Mouse (Mus musculus) kidney, postnatal 0 days (tissue): ENCODE measurements around the gene Prune2. TPM values are rescaled to one million over a fixed set of nuclear protein-coding genes. Genes with fewer than 3 reads are reported as not detected.

Experiments
- ATAC-seq: fragments of 200-750 bp; cut with Nextera tagmentation; replicated peaks from 2 replicates; pipeline ENCODE4 v1.8.0; 2017; ENCODE audit warnings: low read depth, moderate number of reproducible peaks, moderate TSS enrichment, moderate library complexity; ENCODE audit not compliant: low FRiP score
- DNase-seq: peaks from one replicate; pipeline ENCODE4 v3.0.0-alpha.2; 2016; ENCODE audit warnings: low spot score
- H3K27ac ChIP-seq: fragments of 300-500 bp; sonication (generic); 2 replicates; pipeline ENCODE4 v1.5.1; 2014; ENCODE audit warnings: mild to moderate bottlenecking
- H3K27me3 ChIP-seq: fragments of 300-500 bp; sonication (generic); 2 replicates; pipeline ENCODE4 v1.6.1; 2014; ENCODE audit warnings: low read length, mixed read lengths; ENCODE audit not compliant: insufficient read depth
- H3K36me3 ChIP-seq: fragments of 300-500 bp; sonication (generic); 2 replicates; pipeline ENCODE4 v1.6.1; 2014; ENCODE audit warnings: low read length, mixed read lengths; ENCODE audit not compliant: insufficient read depth
- H3K4me1 ChIP-seq: fragments of 300-500 bp; sonication (generic); replicated peaks from 2 replicates; pipeline ENCODE4 v1.6.1; 2014; ENCODE audit warnings: antibody characterized with exemption, low read length, mixed read lengths; ENCODE audit not compliant: insufficient read depth
- H3K4me2 ChIP-seq: fragments of 300-500 bp; sonication (generic); 2 replicates; pipeline ENCODE4 v1.6.1; 2014; ENCODE audit warnings: mild to moderate bottlenecking, low read length, moderate library complexity, mixed read lengths
- H3K4me3 ChIP-seq: fragments of 300-500 bp; sonication (generic); replicated peaks from 2 replicates; pipeline ENCODE4 v1.5.1; 2014; ENCODE audit warnings: low read depth, low read length
- H3K9ac ChIP-seq: fragments of 300-500 bp; sonication (generic); 2 replicates; pipeline ENCODE4 v1.6.1; 2014; ENCODE audit warnings: low read depth, low read length
- H3K9me3 ChIP-seq: fragments of 300-500 bp; sonication (generic); replicated peaks from 2 replicates; pipeline ENCODE4 v1.6.1; 2016; ENCODE audit warnings: low read length, inconsistent platforms, mixed read lengths
- CTCF ChIP-seq: IDR thresholded peaks from 2 replicates; pipeline ENCODE4 v1.5.1; 2016; ENCODE audit warnings: antibody characterized with exemption, low read depth, mild to moderate bottlenecking, moderate library complexity
- WGBS: fragments of 180-500 bp; shearing (Covaris S2); extraction: QIAGEN DNeasy Blood & Tissue Kit; methylation state at CpG from one replicate; pipeline ENCODE4 v1.1.7; 2014; 5-methylcytosine and 5-hydroxymethylcytosine counted together
- polyA plus RNA-seq: library from polyadenylated mRNA; unstranded; fragments of >200 nt; fragmentation: Nextera tagmentation; extraction: Ambion mirVana; gene quantifications from 2 replicates; pipeline ENCODE4 v1.2.1, GENCODE M21; 2015

Prune2 gene
- polyA plus RNA-seq, 1 experiment from 2014 or later = 1.1 TPM

DNA sequence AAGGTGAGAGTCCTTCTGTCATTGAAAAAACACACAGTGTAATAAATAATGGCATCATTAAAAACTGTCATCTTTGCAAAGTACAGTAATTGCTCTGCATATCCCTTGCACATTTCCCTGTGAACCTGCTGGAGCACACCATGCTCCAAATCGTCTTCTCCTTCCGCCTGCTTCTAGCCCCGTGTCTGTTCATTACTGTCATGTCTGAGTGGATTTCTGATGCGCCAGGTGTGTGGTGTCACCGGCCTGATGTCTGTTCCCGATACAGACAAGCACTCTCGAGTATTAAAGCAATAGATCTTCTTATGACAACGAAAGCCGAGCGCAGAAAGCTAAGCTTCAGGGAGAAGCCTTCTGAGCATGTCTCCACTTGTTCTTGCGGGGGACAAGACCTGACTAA is 32.1 kb downstream of the Prune2 start:
- 46% methylated on average over 11 of the region's 11 CpGs for WGBS
- Histone ChIP-seq H3K27ac (no peak overlapping the region), H3K4me3 (no peak overlapping the region), H3K4me2 (no peak overlapping the region), H3K4me1 (no peaks in the 10 kb centered on the region), H3K9ac (no peak overlapping the region), H3K36me3 (no peaks in the 10 kb centered on the region), H3K27me3 (no peaks in the 10 kb centered on the region), H3K9me3 (no peaks in the 10 kb centered on the region)
- ATAC-seq (no peak), DNase-seq (no peak)
- no peak for TF ChIP-seq CTCF

DNA sequence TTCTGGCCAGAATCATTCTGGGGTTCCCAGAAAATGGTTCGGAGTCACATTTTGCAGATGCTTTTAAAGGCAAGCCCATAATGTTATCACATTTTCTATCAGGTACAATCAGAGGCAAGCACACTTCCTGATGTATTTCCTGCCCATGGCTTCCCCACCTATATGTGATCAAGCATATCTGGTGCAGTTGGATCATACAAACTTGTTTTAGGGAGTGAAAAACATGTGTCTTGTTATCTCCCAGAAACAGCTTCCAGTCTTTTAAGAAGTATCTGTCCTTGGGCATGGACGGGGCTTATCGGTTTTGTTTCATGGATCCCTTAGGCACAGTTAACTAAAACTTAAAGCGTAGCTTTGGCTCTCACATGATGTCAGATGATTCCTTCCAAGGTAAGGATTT is 36.2 kb downstream of the Prune2 start:
- DNase-seq (no peak), ATAC-seq (no peak)
- H3K27me3 ChIP-seq = no peaks in the 10 kb centered on the region
- 88% methylated on average over 4 of the region's 4 CpGs for WGBS
- no peak overlapping the region for H3K4me2 ChIP-seq
- H3K4me1 ChIP-seq = no peaks in the 10 kb centered on the region
- H3K27ac ChIP-seq = no peak overlapping the region
- H3K4me3 ChIP-seq = no peak overlapping the region
- H3K9ac ChIP-seq = no peak overlapping the region
- H3K9me3 ChIP-seq = no peaks in the 10 kb centered on the region
- H3K36me3 ChIP-seq = no peaks in the 10 kb centered on the region
- no peak for TF ChIP-seq CTCF

DNA sequence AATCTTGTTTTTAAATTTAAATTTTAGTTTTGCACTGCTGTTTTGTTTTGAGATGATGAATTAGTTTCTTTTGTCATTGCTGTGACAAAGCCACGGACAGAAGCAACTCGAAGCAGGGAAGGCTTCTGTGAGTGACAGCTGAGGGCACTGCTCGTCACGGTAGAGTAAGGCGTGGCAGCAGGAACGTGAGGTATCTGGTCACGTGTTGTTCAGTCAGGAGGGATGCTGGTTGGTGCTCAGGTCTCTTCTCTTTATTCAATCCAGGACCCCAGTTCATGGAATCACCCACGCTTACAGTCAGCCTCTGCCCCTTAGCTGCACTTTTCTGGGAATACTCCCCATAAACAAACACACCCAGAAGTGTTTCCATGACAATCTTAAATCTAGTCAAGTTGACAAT is 38.3 kb downstream of the Prune2 start:
- H3K4me1 ChIP-seq = no peaks in the 10 kb centered on the region
- no peaks in the 10 kb centered on the region for H3K27me3 ChIP-seq
- no peak overlapping the region for H3K4me2 ChIP-seq
- H3K27ac ChIP-seq = no peak overlapping the region
- WGBS = 79% methylated on average over 8 of the region's 8 CpGs
- H3K36me3 ChIP-seq = no peaks in the 10 kb centered on the region
- no peak for TF ChIP-seq CTCF
- DNase-seq (no peak), ATAC-seq (no peak)
- H3K9me3 ChIP-seq = no peaks in the 10 kb centered on the region
- no peak overlapping the region for H3K9ac ChIP-seq
- H3K4me3 ChIP-seq = no peak overlapping the region

DNA sequence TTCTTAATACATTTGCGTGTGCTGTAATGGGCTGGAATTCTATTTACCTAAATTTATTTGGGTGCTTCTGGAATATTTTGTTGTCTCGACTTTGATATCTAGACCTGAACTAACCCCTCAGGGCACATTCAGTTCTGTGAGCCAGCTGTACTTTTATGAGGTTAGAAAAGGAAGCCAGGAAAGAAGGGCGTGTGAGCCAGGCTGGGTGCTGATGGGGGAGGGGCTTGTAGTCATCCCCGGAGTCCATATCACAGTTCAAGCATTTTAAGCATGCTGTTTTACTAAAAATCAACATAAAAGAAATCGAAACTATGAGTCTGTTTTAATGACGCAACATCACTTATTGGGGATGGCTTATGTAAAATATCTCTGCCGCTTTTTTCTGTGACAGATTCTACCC is 42.0 kb downstream of the Prune2 start:
- Histone ChIP-seq H3K27me3 (no peaks in the 10 kb centered on the region), H3K4me3 (no peak overlapping the region), H3K27ac (no peak overlapping the region), H3K36me3 (no peaks in the 10 kb centered on the region), H3K9me3 (no peaks in the 10 kb centered on the region), H3K9ac (no peak overlapping the region), H3K4me2 (no peak overlapping the region), H3K4me1 (no peaks in the 10 kb centered on the region)
- no peak for TF ChIP-seq CTCF
- no peak for ATAC-seq
- 57% methylated on average over 7 of the region's 7 CpGs for WGBS
- DNase-seq = peak; percentile 14

DNA sequence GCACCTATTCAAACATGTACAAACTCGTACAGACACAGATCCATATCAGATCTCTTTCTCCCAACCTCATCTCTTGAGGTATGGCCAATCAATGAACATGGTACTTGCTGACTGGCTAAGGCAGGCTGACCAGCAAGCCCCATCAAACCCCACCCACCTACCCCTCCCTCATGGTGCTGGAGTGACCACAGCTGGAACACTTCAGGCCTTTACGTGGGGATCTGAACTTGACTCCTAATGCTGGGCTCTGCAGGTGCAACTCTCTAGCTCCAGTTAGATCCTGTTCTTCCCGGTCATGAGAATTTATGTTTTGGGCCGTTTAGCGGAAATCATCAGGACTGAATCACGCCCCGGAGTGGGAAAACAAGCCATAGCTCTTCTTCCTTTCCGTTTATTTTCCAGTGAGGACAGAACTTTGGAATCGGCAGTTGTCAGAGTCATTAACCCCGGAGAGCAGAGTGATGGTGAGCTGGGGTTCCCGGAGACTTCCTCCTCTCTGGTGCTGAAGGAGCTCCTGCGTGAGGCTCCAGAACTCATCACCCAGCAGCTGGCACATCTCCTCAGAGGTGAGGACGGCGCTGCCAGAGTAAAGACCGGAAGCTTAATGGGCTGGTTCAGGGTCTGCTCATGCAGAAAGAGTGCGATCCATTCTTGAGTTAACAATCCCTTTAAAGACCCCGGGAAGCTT is 50.4 kb downstream of the Prune2 start:
- Histone ChIP-seq H3K4me2 (peak overlapping the region; percentile 45), H3K27ac (no peak overlapping the region), H3K27me3 (no peaks in the 10 kb centered on the region), H3K9me3 (no peaks in the 10 kb centered on the region), H3K9ac (no peak overlapping the region), H3K4me3 (0 out of 2 replicates have a peak overlapping the region, but pooled peaks have one; percentile 12), H3K4me1 (no peaks in the 10 kb centered on the region), H3K36me3 (no peaks in the 10 kb centered on the region)
- 11% methylated on average over 17 of the region's 17 CpGs for WGBS
- TF ChIP-seq CTCF = no peak
- ATAC-seq (peak; percentile 80), DNase-seq (peak; percentile 55)

DNA sequence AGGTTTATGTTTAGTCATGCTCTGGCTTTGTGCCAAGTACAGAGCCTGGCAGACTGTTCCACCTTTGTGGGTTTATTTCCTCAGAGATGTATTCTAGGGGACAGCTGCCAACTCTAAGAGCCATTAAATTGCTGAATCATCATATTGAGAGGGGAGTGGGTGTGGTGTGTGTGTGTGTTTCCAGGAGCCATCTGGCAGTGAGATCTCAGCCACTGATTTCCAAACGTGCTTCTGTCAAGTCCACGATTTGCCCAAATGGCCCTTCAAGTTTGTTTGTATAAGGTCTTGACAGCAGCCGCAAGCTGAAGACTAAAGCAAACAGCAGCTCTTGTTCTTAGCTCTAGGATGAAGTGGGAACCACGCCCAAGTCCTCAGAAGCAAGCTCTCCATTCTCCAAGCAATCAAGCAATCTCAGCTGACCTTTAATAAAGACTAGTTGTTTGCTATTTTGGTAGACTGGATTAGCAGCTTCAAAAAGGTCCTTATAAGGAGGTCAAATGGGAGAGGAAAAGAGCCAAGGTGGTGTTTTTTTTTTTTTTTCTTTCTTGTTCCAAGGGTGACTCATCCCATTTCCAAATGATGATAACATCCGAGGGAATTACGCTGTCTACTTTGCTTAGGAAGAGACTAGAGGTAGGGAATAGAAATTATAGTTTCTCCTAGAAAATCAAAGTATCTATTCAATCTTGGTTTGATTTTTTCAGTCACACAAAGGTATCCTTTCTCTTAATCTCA is 55.5 kb downstream of the Prune2 start:
- H3K9ac ChIP-seq = no peak overlapping the region
- no peak overlapping the region for H3K27ac ChIP-seq
- WGBS = 31% methylated on average over 6 of the region's 6 CpGs
- no peaks in the 10 kb centered on the region for H3K27me3 ChIP-seq
- no peak for DNase-seq
- H3K4me2 ChIP-seq = no peak overlapping the region
- no peak; the same call in 1 of the 2 replicates for ATAC-seq
- H3K4me3 ChIP-seq = no peak overlapping the region
- no peak for TF ChIP-seq CTCF
- H3K4me1 ChIP-seq = no peaks in the 10 kb centered on the region
- H3K36me3 ChIP-seq = no peaks in the 10 kb centered on the region
- no peaks in the 10 kb centered on the region for H3K9me3 ChIP-seq
